Mouse (Mus musculus): ENCODE measurements at regions not wholly inside any gene's neighbourhood (a gene's known extent, or its start where the extent isn't known, plus 50 kb on each side); places are given as distances from the start of the nearest gene placed in this dataset.

DNA sequence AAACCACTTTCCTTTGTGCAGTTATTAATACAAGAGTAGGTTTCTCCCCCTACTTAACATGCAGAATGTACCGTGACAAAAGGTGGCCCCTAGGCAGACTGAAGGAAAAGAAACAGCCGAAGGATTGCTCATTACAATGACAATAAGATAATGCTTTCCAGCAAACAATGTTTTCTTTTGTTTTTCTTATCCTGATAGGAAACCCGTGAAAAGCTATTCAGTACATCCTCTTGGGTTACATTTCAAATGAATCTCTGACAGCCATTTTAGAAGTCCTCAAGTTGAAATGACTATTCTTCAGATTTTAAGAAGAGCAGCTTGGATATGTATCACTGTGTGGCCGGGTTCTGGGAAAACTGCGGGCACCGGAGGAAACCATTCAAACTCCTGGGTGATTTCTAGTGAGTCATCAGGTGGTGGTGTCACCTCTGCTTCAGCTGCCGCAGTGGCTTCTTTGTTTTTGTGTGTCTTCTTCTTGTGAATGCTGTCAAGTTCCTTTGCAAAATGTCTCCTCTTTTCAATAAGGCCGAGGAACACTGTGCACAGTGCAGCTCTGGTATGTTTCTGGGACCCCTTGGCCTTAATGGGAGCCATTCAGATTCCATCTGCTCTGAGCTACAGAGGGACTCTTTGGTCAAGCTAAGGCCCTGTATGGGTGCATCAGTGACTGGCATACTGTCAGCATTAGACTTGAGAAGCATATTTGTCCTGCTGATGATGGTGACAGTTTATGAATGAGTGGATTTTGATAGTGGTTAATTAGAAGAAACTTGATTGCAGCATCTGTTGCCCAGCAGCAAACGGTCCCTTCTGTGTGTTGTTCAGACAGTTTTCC, 393.1 kb downstream of the Rnd3 start:
- no peak for TF ChIP-seq CTCF (IDR thresholded peaks at IDR 0.05; ENCODE audit: low read depth)
- TF ChIP-seq EP300 (IDR thresholded peaks at IDR 0.05; ENCODE audit: low read depth), result no peak

Measured in liver, postnatal 0 days (tissue).